Mouse (Mus musculus) cortical plate, adult 2 months (tissue): ENCODE results near the gene Adamts16. TPM values are rescaled to one million over a fixed set of nuclear protein-coding genes. Genes with fewer than 3 reads are reported as not detected.

ENCODE experiments used
- H3K27ac ChIP-seq: fragments of 200-500 bp; 2 replicates; pipeline ENCODE4 v1.5.1; 2012; ENCODE audit warnings: low read length, control low read depth, inconsistent platforms; ENCODE audit not compliant: insufficient read depth
- H3K4me1 ChIP-seq: fragments of 200-500 bp; 2 replicates; pipeline ENCODE4 v1.6.1; 2011; ENCODE audit warnings: low read length; ENCODE audit not compliant: control insufficient read depth, insufficient read depth
- H3K4me3 ChIP-seq: fragments of 200-500 bp; 2 replicates; pipeline ENCODE4 v1.5.1; 2011; ENCODE audit warnings: mild to moderate bottlenecking, low read length, control low read depth; ENCODE audit not compliant: insufficient read depth
- CTCF ChIP-seq: fragments of 200-500 bp; IDR thresholded peaks from 2 replicates; pipeline ENCODE4 v1.5.1; 2011; ENCODE audit warnings: mild to moderate bottlenecking, control low read depth, low read length; ENCODE audit not compliant: insufficient read depth; ENCODE audit errors: extremely low read depth
- POLR2A ChIP-seq: fragments of 200-500 bp; IDR thresholded peaks from 2 replicates; pipeline ENCODE4 v1.6.1; 2011; ENCODE audit warnings: mild to moderate bottlenecking, low read length, control low read depth; ENCODE audit not compliant: insufficient read depth; ENCODE audit errors: extremely low read depth
- polyA plus RNA-seq: library from polyadenylated mRNA; depleted of rRNA; stranded (reverse); fragments of >200 nt; gene quantifications from 2 replicates; pipeline ENCODE4 v1.2.3, GENCODE M21; 2012

Adamts16 gene
- polyA plus RNA-seq, 1 experiment: 4.3 TPM

DNA sequence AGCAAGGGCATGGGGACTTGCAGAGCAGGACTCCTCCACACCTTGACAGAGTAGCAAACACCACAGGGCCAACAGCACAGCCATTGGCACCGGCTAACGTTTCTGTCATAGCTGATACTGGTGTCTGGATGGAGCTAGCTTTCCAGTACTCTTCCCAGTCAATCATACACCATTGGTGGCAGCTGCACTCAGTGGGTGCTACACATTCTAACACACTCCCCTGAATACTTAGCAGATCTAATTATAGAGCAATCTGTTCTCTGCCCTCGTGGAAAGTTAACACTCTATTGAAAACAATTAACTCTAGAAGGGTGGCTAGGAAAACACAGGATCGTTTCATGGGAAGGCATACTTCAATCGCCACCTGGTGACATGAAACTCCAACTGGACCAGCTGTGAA, 43.2 kb downstream of the Adamts16 start:
- TF ChIP-seq CTCF: no peak
- no peak overlapping the region for H3K27ac ChIP-seq
- H3K4me3 ChIP-seq: no peak overlapping the region
- H3K4me1 ChIP-seq: peaks cover 9% of the 10 kb centered on the region

GRCm38 (mm10) chr13:70794074-70794572, 47.5 kb downstream of the Adamts16 start:
- Histone ChIP-seq H3K4me1 (peaks cover 9% of the 10 kb centered on the region), H3K4me3 (no peak overlapping the region), H3K27ac (no peak overlapping the region)
- TF ChIP-seq POLR2A: no peak
- TF ChIP-seq CTCF: no peak

DNA sequence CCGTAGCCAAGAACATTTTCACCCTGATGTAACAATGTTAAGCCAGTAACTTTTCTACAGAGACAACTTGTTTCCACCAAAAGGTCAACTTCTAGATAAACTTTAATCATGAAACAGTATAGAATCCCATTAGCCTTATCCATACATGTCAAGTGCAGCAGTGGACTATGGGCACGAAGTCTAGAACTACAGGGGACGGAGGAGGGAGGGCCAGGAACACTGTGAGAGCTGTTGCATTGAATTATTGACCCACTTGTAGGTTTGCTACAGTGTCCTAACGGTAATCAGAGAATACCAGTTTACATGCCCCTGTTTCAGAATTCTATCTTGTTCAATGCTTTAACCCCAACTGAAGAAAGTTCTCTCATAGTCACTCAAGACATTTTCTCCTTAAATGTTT, 48.0 kb downstream of the Adamts16 start:
- TF ChIP-seq POLR2A (no peak), CTCF (no peak)
- H3K4me3 ChIP-seq: no peak overlapping the region
- peaks cover 7% of the 10 kb centered on the region for H3K4me1 ChIP-seq
- no peak overlapping the region for H3K27ac ChIP-seq

DNA sequence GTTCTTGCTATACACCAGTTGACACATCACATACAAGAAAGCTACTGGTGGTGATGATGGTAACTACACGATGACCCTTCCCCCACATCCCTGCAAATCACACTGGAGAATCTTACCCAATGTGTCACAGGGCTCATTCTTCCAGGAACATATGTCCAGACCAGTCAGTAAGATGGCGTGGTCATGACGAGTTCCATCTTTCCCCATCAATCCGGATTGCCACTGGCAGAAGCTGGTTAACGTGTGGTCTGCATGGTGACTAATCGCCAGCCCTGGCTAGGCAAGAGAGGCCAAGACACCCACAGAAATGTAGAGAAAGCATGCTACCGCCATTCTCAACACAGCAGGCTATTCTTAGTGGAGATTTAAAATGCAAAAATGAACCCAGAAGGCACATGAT, 48.7 kb downstream of the Adamts16 start:
- H3K4me3 ChIP-seq: no peak overlapping the region
- peaks cover 4% of the 10 kb centered on the region for H3K4me1 ChIP-seq
- no peak for TF ChIP-seq CTCF
- no peak overlapping the region for H3K27ac ChIP-seq

DNA sequence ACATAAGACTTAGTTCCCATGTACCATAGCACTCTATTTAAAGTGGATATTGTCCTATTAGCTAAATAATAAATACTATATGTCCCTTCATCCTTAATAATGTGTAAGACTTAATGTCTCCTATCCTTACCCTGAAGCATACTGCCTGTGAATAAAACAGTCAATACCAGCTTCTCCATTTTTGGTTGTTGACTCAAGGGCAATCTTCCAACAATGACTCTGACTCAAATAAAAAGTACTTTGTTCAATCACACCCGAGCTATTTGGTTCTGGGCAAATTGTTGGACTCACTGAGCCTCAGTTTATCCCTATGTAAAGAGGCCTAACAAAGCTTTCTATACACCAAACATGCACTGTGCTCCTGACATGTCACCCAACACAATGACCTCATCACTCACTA, 51.8 kb downstream of the Adamts16 start:
- H3K4me3 ChIP-seq: no peak overlapping the region
- H3K27ac ChIP-seq: no peak overlapping the region
- H3K4me1 ChIP-seq: peaks cover 2% of the 10 kb centered on the region; the same call in 1 of the 2 replicates
- TF ChIP-seq CTCF: no peak
- TF ChIP-seq POLR2A: no peak

DNA sequence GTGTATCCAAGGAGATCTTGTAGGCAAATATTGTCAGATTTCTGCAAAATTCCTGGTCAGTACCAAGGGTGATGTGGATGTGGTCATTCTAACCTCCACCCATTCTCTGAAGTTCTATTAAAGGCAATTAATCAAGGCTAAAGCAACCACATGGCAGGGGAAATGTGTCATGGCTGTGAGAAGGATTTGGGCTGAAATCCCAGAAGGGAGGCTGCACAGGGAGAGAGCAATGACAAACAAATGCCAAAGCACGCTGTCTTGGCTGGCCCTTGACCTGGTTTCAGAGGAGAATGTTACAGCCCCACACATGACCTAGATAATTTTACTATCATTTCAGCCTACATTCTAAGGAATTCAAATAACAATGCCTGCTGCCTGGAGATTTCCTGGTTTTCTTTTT, 52.6 kb downstream of the Adamts16 start:
- Histone ChIP-seq H3K4me1 (peaks cover 2% of the 10 kb centered on the region; the same call in 1 of the 2 replicates), H3K4me3 (no peak overlapping the region), H3K27ac (no peak overlapping the region)
- TF ChIP-seq CTCF: no peak
- no peak for TF ChIP-seq POLR2A

DNA sequence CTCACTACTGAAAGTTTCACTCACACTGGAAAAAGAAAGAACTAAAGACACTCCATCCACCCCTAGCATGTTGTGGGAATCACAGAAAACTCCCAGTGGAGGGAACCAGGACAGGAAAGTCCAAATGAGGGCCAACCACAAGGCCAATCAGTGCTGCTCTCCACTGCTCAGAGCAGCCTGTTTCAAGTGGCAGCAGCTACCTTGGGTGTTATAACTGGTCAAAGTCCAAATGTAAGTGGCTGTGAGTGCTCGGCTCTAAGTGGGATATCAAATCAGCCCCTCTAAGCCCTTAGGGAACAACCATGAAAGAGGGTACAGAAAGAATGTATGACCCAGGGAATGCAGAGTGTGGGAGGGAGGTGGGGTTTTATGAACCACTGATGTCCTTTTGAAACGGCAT, 56.5 kb downstream of the Adamts16 start:
- Histone ChIP-seq H3K4me1 (no peaks in the 10 kb centered on the region), H3K27ac (no peak overlapping the region), H3K4me3 (no peak overlapping the region)
- no peak for TF ChIP-seq CTCF
- TF ChIP-seq POLR2A: no peak

GRCm38 (mm10) chr13:70784126-70784525, 57.5 kb downstream of the Adamts16 start:
- no peak for TF ChIP-seq POLR2A
- TF ChIP-seq CTCF: 0 out of 2 replicates have a peak, but pooled peaks have one; percentile 7
- Histone ChIP-seq H3K4me3 (no peak overlapping the region), H3K27ac (no peak overlapping the region), H3K4me1 (no peaks in the 10 kb centered on the region)

GRCm38 (mm10) chr13:70779781-70780180, 61.8 kb downstream of the Adamts16 start:
- TF ChIP-seq POLR2A: no peak
- no peak for TF ChIP-seq CTCF
- H3K4me3 ChIP-seq: no peak overlapping the region
- H3K27ac ChIP-seq: no peak overlapping the region
- no peaks in the 10 kb centered on the region for H3K4me1 ChIP-seq

DNA sequence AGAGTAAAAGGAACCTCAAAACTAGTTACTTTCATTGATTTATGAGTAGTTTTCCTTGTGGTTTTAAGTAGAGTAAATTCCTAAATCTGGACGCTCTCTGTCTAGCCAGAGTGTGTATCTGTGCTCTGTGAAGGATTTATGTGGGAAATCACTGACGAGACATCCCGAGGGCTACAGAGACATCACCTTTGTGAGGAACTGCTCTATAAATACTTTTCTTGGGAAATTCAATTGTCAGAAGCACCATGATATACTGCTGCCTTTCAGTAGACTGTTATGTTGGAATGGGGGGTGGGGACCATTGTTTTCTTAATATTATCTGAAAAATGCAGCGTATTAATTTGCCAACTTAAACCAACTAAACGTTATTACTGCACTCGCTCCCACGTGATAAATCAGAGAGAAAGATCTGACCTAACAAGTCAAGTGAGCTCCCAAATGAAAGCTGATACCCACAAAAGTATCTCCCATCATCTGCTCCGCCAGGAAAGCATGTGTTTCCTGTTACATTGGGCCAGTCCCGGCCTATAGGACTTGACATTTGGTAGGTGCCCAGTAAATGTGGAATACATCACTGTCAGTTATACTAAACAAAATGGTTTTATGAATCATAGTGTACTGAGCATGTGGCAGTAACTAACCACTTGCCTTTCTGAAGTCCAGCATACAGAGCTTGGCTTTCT, 62.6 kb downstream of the Adamts16 start:
- TF ChIP-seq CTCF: no peak
- no peak for TF ChIP-seq POLR2A
- no peak overlapping the region for H3K27ac ChIP-seq
- no peak overlapping the region for H3K4me3 ChIP-seq
- H3K4me1 ChIP-seq: no peaks in the 10 kb centered on the region

- Histone ChIP-seq H3K4me3 (no peak overlapping the region), H3K27ac (no peak overlapping the region), H3K4me1 (no peaks in the 10 kb centered on the region)
- TF ChIP-seq POLR2A: no peak
- no peak for TF ChIP-seq CTCF
Measured at GRCm38 (mm10) chr13:70771100-70771499, 70.5 kb downstream of the Adamts16 start.
